Mouse (Mus musculus) CH12.LX (cell line): ENCODE results near the gene Aldh1b1. TPM values are rescaled to one million over a fixed set of nuclear protein-coding genes. Genes with fewer than 3 reads are reported as not detected.

Experiments used
- DNase-seq: peaks from one replicate; pipeline ENCODE4 v3.0.0-alpha.2; 2013; ENCODE audit errors: extremely low read depth
- H3K27ac ChIP-seq: 2 replicates; pipeline ENCODE4 v1.5.1; 2012; ENCODE audit warnings: low read depth, mild to moderate bottlenecking, control low read depth, moderate library complexity; ENCODE audit not compliant: insufficient read depth
- H3K27me3 ChIP-seq: replicated peaks from 2 replicates; pipeline ENCODE3; 2012; ENCODE audit warnings: inconsistent platforms
- H3K36me3 ChIP-seq, 2 experiments: replicated peaks in 1 of 2; 2 replicates each; pipeline versions ENCODE3 to v1.6.1; 2012; ENCODE audit warnings: inconsistent platforms in 1 of 2, low read length in 1 of 2, mild to moderate bottlenecking in 1 of 2, mixed read lengths in 1 of 2, moderate library complexity in 1 of 2; ENCODE audit not compliant: control insufficient read depth in 1 of 2, insufficient read depth in 1 of 2
- H3K4me1 ChIP-seq, 2 experiments: 2 replicates each; pipeline ENCODE4 v1.6.1; 2012; ENCODE audit warnings: inconsistent platforms in 1 of 2, moderate library complexity in 1 of 2; ENCODE audit not compliant: insufficient read depth in 2 of 2, control insufficient read depth in 1 of 2
- H3K4me2 ChIP-seq: 2 replicates; pipeline ENCODE4 v1.6.1; 2012; ENCODE audit warnings: low read depth, mild to moderate bottlenecking, control low read depth; ENCODE audit not compliant: poor library complexity, insufficient read depth, severe bottlenecking
- H3K4me3 ChIP-seq, 3 experiments: fragments of 150-350 bp in 1 of 3; sonication (generic) in 1 of 3; replicated peaks in 1 of 3; 2 replicates each; pipeline versions ENCODE3 to v1.5.1; 2011 to 2012; ENCODE audit warnings: low read depth in 2 of 3, low read length in 2 of 3, mild to moderate bottlenecking in 2 of 3, moderate library complexity in 2 of 3, control low read depth in 1 of 3, improper control_type of control experiment in 1 of 3, inconsistent platforms in 1 of 3, mixed read lengths in 1 of 3; ENCODE audit not compliant: poor library complexity in 1 of 3
- H3K79me2 ChIP-seq: replicated peaks from 2 replicates; pipeline ENCODE4 v1.6.1; 2012; ENCODE audit warnings: mild to moderate bottlenecking, moderate library complexity; ENCODE audit not compliant: control insufficient read depth, poor library complexity, insufficient read depth, severe bottlenecking; ENCODE audit errors: extremely low read depth
- H3K9ac ChIP-seq: 2 replicates; pipeline ENCODE4 v1.6.1; 2012; ENCODE audit warnings: low read depth, mild to moderate bottlenecking, control low read depth, moderate library complexity; ENCODE audit not compliant: insufficient read depth
- H3K9me3 ChIP-seq: replicated peaks from 2 replicates; pipeline ENCODE3; 2012; ENCODE audit warnings: low read length, inconsistent platforms, mixed read lengths
- BHLHE40 ChIP-seq: IDR thresholded peaks from 2 replicates; pipeline ENCODE4 v1.6.1; 2011; ENCODE audit warnings: mild to moderate bottlenecking, low read depth, low read length, improper control_type of control experiment
- CHD2 ChIP-seq: IDR thresholded peaks from 2 replicates; pipeline ENCODE4 v1.6.1; 2011; ENCODE audit warnings: low read length, improper control_type of control experiment
- CTCF ChIP-seq, 2 experiments: IDR thresholded peaks in 1 of 2; conservative IDR thresholded peaks in 1 of 2; 2 replicates each; pipeline ENCODE4 v1.5.1; 2011 to 2012; ENCODE audit warnings: low read depth in 2 of 2, low read length in 2 of 2, improper control_type of control experiment in 1 of 2, inconsistent platforms in 1 of 2, mild to moderate bottlenecking in 1 of 2, moderate library complexity in 1 of 2
- ELF1 ChIP-seq: IDR thresholded peaks from 2 replicates; pipeline ENCODE4 v1.6.1; 2014; ENCODE audit warnings: low read depth, mild to moderate bottlenecking, inconsistent platforms, low read length, improper control_type of control experiment
- JUN ChIP-seq: IDR thresholded peaks from 2 replicates; pipeline ENCODE4 v1.6.1; 2011; ENCODE audit warnings: low read depth, mild to moderate bottlenecking, low read length, improper control_type of control experiment, moderate library complexity; ENCODE audit not compliant: insufficient read depth
- JUND ChIP-seq: conservative IDR thresholded peaks from 2 replicates; pipeline ENCODE4 v1.6.1; 2011; ENCODE audit warnings: low read depth, low read length, improper control_type of control experiment
- MAFK ChIP-seq: IDR thresholded peaks from 2 replicates; pipeline ENCODE4 v1.6.1; 2011; ENCODE audit warnings: low read length, improper control_type of control experiment; ENCODE audit not compliant: insufficient replicate concordance
- MAZ ChIP-seq: IDR thresholded peaks from 2 replicates; pipeline ENCODE4 v1.6.1; 2012; ENCODE audit warnings: low read depth, mild to moderate bottlenecking, inconsistent platforms, low read length, improper control_type of control experiment, moderate library complexity
- MXI1 ChIP-seq: IDR thresholded peaks from 2 replicates; pipeline ENCODE4 v1.6.1; 2011; ENCODE audit warnings: mild to moderate bottlenecking, low read depth, low read length, improper control_type of control experiment
- PAX5 ChIP-seq: IDR thresholded peaks from 2 replicates; pipeline ENCODE4 v1.6.1; 2012; ENCODE audit warnings: low read length, inconsistent platforms, mixed read lengths
- POLR2A ChIP-seq: IDR thresholded peaks from 2 replicates; pipeline ENCODE4 v1.6.1; 2011; ENCODE audit warnings: low read depth, mild to moderate bottlenecking, improper control_type of control experiment, low read length
- SMC3 ChIP-seq: IDR thresholded peaks from 2 replicates; pipeline ENCODE4 v1.6.1; 2011; ENCODE audit warnings: low read depth, low read length, improper control_type of control experiment
- TBP ChIP-seq: conservative IDR thresholded peaks from 2 replicates; pipeline ENCODE4 v1.6.1; 2011; ENCODE audit warnings: low read depth, low read length, improper control_type of control experiment
- TCF12 ChIP-seq: IDR thresholded peaks from 2 replicates; pipeline ENCODE4 v1.6.1; 2014; ENCODE audit warnings: low read depth, mild to moderate bottlenecking, inconsistent platforms, low read length, improper control_type of control experiment
- UBTF ChIP-seq: IDR thresholded peaks from 2 replicates; pipeline ENCODE4 v1.6.1; 2012; ENCODE audit warnings: low read depth, mild to moderate bottlenecking, inconsistent platforms, low read length, improper control_type of control experiment, moderate library complexity
- USF1 ChIP-seq: IDR thresholded peaks from 2 replicates; pipeline ENCODE4 v1.6.1; 2014; ENCODE audit warnings: low read depth, mild to moderate bottlenecking, inconsistent platforms, low read length, improper control_type of control experiment
- ZC3H11A ChIP-seq: IDR thresholded peaks from 2 replicates; pipeline ENCODE4 v1.6.1; 2012; ENCODE audit warnings: low read depth, mild to moderate bottlenecking, inconsistent platforms, low read length, improper control_type of control experiment
- ZNF384 ChIP-seq: IDR thresholded peaks from 2 replicates; pipeline ENCODE4 v1.6.1; 2012; ENCODE audit warnings: low read depth, low read length, improper control_type of control experiment, inconsistent platforms
- dilution Hi-C: fragments of 300-500 bp; cut with MboI; formaldehyde crosslinking; loops from 2 replicates; pipeline ENCODE4 v1.14.3; 2020; ENCODE audit warnings: low sequenced_read_pairs; ENCODE audit not compliant: extremely low pct_unique_long_range_greater_than_20kb, extremely low pct_ligation_motif_present
- in situ Hi-C: fragments of 300-500 bp; cut with MboI; formaldehyde crosslinking; loops from 3 replicates; pipeline ENCODE4 v1.14.3; 2019; ENCODE audit warnings: low sequenced_read_pairs, low pct_ligation_motif_present, low pct_unique_long_range_greater_than_20kb, mixed read lengths
- polyA plus RNA-seq: library from polyadenylated mRNA; unstranded; fragments of >175 nt; gene quantifications from 2 replicates; pipeline ENCODE4 v1.2.1, GENCODE M21; 2012; ENCODE audit warnings: low read depth; ENCODE audit not compliant: insufficient read length
- total RNA-seq, 2 experiments: library from RNA; depleted of rRNA; stranded (reverse); fragments of 300-350 nt in 1 of 2; fragments of >200 nt in 1 of 2; gene quantifications; 2 replicates each; pipeline ENCODE4 v1.2.3; 2012 to 2014

Gene Aldh1b1
- total and polyA plus RNA-seq, 3 experiments, result 4.9 to 8.3 (median 6.4) TPM

GRCm38 (mm10) chr4:45757941-45758340 is 40.9 kb upstream of the Aldh1b1 start:
- no peak for DNase-seq
- no peak overlapping the region for H3K4me2 ChIP-seq
- H3K9ac ChIP-seq, result no peak overlapping the region
- dilution Hi-C loops, result no loop called here
- no peak overlapping the region for H3K4me3 ChIP-seq
- no peaks in the 10 kb centered on the region for H3K79me2 ChIP-seq
- TF ChIP-seq CTCF (conservative IDR thresholded peaks at IDR 0.05 in 1 of 2, IDR thresholded peaks at IDR 0.05 in 1 of 2; ENCODE audit: low read depth in 2 of 2, low read length in 2 of 2), result no peak
- TF ChIP-seq MAFK, result no peak
- no peak for TF ChIP-seq PAX5
- no peak for TF ChIP-seq POLR2A
- TF ChIP-seq MAZ, result no peak
- no peak for TF ChIP-seq JUND
- no peak for TF ChIP-seq ZC3H11A
- no peak for TF ChIP-seq JUN
- TF ChIP-seq TBP, result no peak
- TF ChIP-seq MXI1, result no peak
- TF ChIP-seq TCF12, result no peak
- TF ChIP-seq SMC3, result no peak
- TF ChIP-seq BHLHE40, result no peak
- TF ChIP-seq, all 38 proteins: peak for 0
- H3K4me1 ChIP-seq, result peaks cover 0 to 18% of the 10 kb centered on the region in 2 experiments; a peak in 2 of 4 replicates
- peaks cover 5% of the 10 kb centered on the region for H3K9me3 ChIP-seq
- H3K36me3 ChIP-seq, result no peaks in the 10 kb centered on the region
- H3K27ac ChIP-seq, result no peak overlapping the region
- in situ Hi-C loops, result no loop called here
- no peaks in the 10 kb centered on the region for H3K27me3 ChIP-seq

- in situ Hi-C loops (no loop called here), dilution Hi-C loops (no loop called here)
- Histone ChIP-seq H3K4me1 (peaks cover 0 to 19% of the 10 kb centered on the region in 2 experiments; a peak in 2 of 4 replicates), H3K36me3 (no peaks in the 10 kb centered on the region), H3K27ac (no peak overlapping the region), H3K27me3 (no peaks in the 10 kb centered on the region), H3K4me3 (no peak overlapping the region), H3K4me2 (no peak overlapping the region), H3K9me3 (peaks cover 2% of the 10 kb centered on the region), H3K9ac (no peak overlapping the region)
- DNase-seq, result no peak
- no peak for TF ChIP-seq ELF1
- no peak for TF ChIP-seq ZNF384
- TF ChIP-seq ZC3H11A, result no peak
- TF ChIP-seq CHD2, result no peak
- no peak for TF ChIP-seq UBTF
- no peak for TF ChIP-seq MAZ
- TF ChIP-seq USF1, result no peak
- TF ChIP-seq, all 38 proteins: peak for 0
- H3K79me2 ChIP-seq, result no peaks in the 10 kb centered on the region
Measured at GRCm38 (mm10) chr4:45759411-45759810, 39.4 kb upstream of the Aldh1b1 start.
